ENCODE assay signal across 8 mouse cellular contexts in genomic region chr6:86480189-86480831, GRCm38 (mm10). TPM values are rescaled to one million over a fixed set of nuclear protein-coding genes. Genes with fewer than 3 reads are reported as not detected.
A peak's percentile ranks its signal among the peaks of the same experiment; 100 is the strongest.
DNase-seq lines count a peak whose midpoint lies in the region; ATAC-seq and TF ChIP-seq lines count a peak whose summit lies in the region.

No protein-coding gene starts in this region.

- no peaks in the 10 kb centered on the region for H3K36me3 ChIP-seq in forebrain, postnatal 0 days (ENCODE audit: insufficient read depth)
- no peaks in the 10 kb centered on the region for H3K36me3 ChIP-seq in forebrain, embryonic 15.5 days
- no peaks in the 10 kb centered on the region for H3K36me3 ChIP-seq in heart, embryonic 16.5 days (ENCODE audit: control insufficient read depth, insufficient read depth)
- no peaks in the 10 kb centered on the region for H3K36me3 ChIP-seq in testis, adult 2 months (ENCODE audit: control insufficient read depth, insufficient read depth, low read length)

- no peaks in the 10 kb centered on the region for H3K9me3 ChIP-seq in forebrain, postnatal 0 days (ENCODE audit: low read length)
- no peaks in the 10 kb centered on the region for H3K9me3 ChIP-seq in forebrain, embryonic 15.5 days
- H3K9me3 ChIP-seq in heart, embryonic 16.5 days (replicated peaks; ENCODE audit: control insufficient read depth, low read length) = no peaks in the 10 kb centered on the region

- H3K27me3 ChIP-seq in forebrain, postnatal 0 days (ENCODE audit: insufficient read depth, low read length) = no peaks in the 10 kb centered on the region
- no peaks in the 10 kb centered on the region for H3K27me3 ChIP-seq in forebrain, embryonic 15.5 days
- H3K27me3 ChIP-seq in heart, embryonic 16.5 days (ENCODE audit: control insufficient read depth, insufficient read depth, low read length) = no peaks in the 10 kb centered on the region
- H3K27me3 ChIP-seq in testis, adult 2 months (ENCODE audit: control insufficient read depth, insufficient read depth, low read length) = no peaks in the 10 kb centered on the region

- ATAC-seq in forebrain, postnatal 0 days = no peak
- ATAC-seq in forebrain, embryonic 15.5 days (replicated peaks) = no peak
- ATAC-seq in heart, embryonic 16.5 days (replicated peaks; ENCODE audit: extremely low read depth, insufficient read depth, low FRiP score) = 0 out of 2 replicates have a peak, but pooled peaks have one; percentile 25
- peak; percentile 46 for ATAC-seq in megakaryocyte, adult 5-6 weeks (ENCODE audit: poor library complexity, severe bottlenecking)
- no peak for ATAC-seq in inflammation-experienced regulatory T-cells, adult 6 months

- 0 out of 2 replicates have a peak overlapping the region, but pooled peaks have one; percentile 18 for H3K9ac ChIP-seq in forebrain, postnatal 0 days
- H3K9ac ChIP-seq in forebrain, embryonic 15.5 days (replicated peaks) = no peak overlapping the region
- peak overlapping the region; percentile 66 for H3K9ac ChIP-seq in heart, embryonic 16.5 days (ENCODE audit: low read length)

- no peaks in the 10 kb centered on the region for H3K4me1 ChIP-seq in forebrain, postnatal 0 days (ENCODE audit: insufficient read depth)
- H3K4me1 ChIP-seq in forebrain, embryonic 15.5 days = no peaks in the 10 kb centered on the region
- H3K4me1 ChIP-seq in heart, embryonic 16.5 days (ENCODE audit: control insufficient read depth, insufficient read depth, low read length) = peaks cover 50% of the 10 kb centered on the region
- peaks cover under 1% of the 10 kb centered on the region; the same call in 1 of the 2 replicates for H3K4me1 ChIP-seq in testis, adult 2 months (ENCODE audit: control insufficient read depth, insufficient read depth, low read length)

- DNase-seq in forebrain, postnatal 0 days = no peak
- DNase-seq in embryo, embryonic 11.5 days (ENCODE audit: low read depth, low spot score) = peak; percentile 36
- DNase-seq in kidney, postnatal 14 days = peak; percentile 77

- no peak overlapping the region for H3K27ac ChIP-seq in forebrain, postnatal 0 days (ENCODE audit: low read depth, low read length)
- H3K27ac ChIP-seq in forebrain, embryonic 15.5 days (replicated peaks) = no peak overlapping the region
- H3K27ac ChIP-seq in heart, embryonic 16.5 days (ENCODE audit: low read length) = peak overlapping the region; percentile 90
- peak overlapping the region; percentile 61 for H3K27ac ChIP-seq in testis, adult 2 months (ENCODE audit: control insufficient read depth, insufficient read depth, low read depth, low read length)

- TF ChIP-seq CTCF in forebrain, postnatal 0 days (IDR thresholded peaks at IDR 0.05; ENCODE audit: low read depth) = no peak
- TF ChIP-seq CTCF in testis, adult 2 months (IDR thresholded peaks at IDR 0.05; ENCODE audit: control insufficient read depth, insufficient read depth, insufficient replicate concordance, low read depth, low read length) = no peak

- H3K4me3 ChIP-seq in forebrain, postnatal 0 days (ENCODE audit: low read depth, low read length) = no peak overlapping the region
- H3K4me3 ChIP-seq in forebrain, embryonic 15.5 days = no peak overlapping the region
- peak overlapping the region; percentile 29 for H3K4me3 ChIP-seq in heart, embryonic 16.5 days (ENCODE audit: low read length)
- H3K4me3 ChIP-seq in testis, adult 2 months (ENCODE audit: control insufficient read depth, low read depth, low read length) = no peak overlapping the region

- TF ChIP-seq POLR2A in testis, adult 2 months (IDR thresholded peaks at IDR 0.05; ENCODE audit: control insufficient read depth, low read depth, low read length) = no peak

- WGBS in forebrain, postnatal 0 days = 43% methylated on average over 9 of the region's 9 CpGs
- WGBS in forebrain, embryonic 15.5 days = 46% methylated on average over 9 of the region's 9 CpGs
- 31% methylated on average over 9 of the region's 9 CpGs for WGBS in heart, embryonic 16.5 days

- peak overlapping the region; percentile 3; the same call in 1 of the 2 replicates for H3K4me2 ChIP-seq in forebrain, postnatal 0 days (ENCODE audit: low read depth)
- no peak overlapping the region for H3K4me2 ChIP-seq in forebrain, embryonic 15.5 days (replicated peaks)
- peak overlapping the region; percentile 53 for H3K4me2 ChIP-seq in heart, embryonic 16.5 days (ENCODE audit: low read depth, low read length)

RNA-seq across cellular contexts. Expression of gene C87436, which starts 42.1 kb away (rescaled TPM):
- 20.5 and 24.8 TPM in 2 replicates for total RNA-seq in forebrain, postnatal 0 days (2014; rRNA removed)
- 19.6 and 21.9 TPM in 2 replicates for polyA plus RNA-seq in forebrain, postnatal 0 days (2015; fragmentation: Nextera tagmentation; extraction: Ambion mirVana)
- 33.2 and 35.3 TPM in 2 replicates for polyA plus RNA-seq in forebrain, embryonic 15.5 days (2015; fragmentation: Nextera tagmentation; extraction: Ambion mirVana)
- 18.5 and 20.1 TPM in 2 replicates for polyA plus RNA-seq in heart, embryonic 16.5 days (2015; fragmentation: Nextera tagmentation; extraction: Ambion mirVana)
- total RNA-seq in megakaryocyte, adult 5-6 weeks (2015) = 24.8 and 34.1 TPM in 2 replicates
- total RNA-seq in megakaryocyte, adult 5-6 weeks (2017) = 23.5 and 33.1 TPM in 2 replicates
- 77.1 and 82.3 TPM in 2 replicates for polyA plus RNA-seq in testis, adult 2 months (2012; rRNA removed)
- 10 to 100 TPM; 20.2 to 39.5 (median 34.5) TPM for polyA plus RNA-seq in inflammation-experienced regulatory T-cells, adult 6 months (2017; shearing (Covaris generic))

RNA-seq across cellular contexts. Expression of gene Pcbp1, which starts 45.8 kb away (rescaled TPM):
- 45.7 and 49.3 TPM in 2 replicates for total RNA-seq in forebrain, postnatal 0 days (2014; rRNA removed)
- polyA plus RNA-seq in forebrain, postnatal 0 days (2015; fragmentation: Nextera tagmentation; extraction: Ambion mirVana) = 340 and 351 TPM in 2 replicates
- polyA plus RNA-seq in forebrain, embryonic 15.5 days (2015; fragmentation: Nextera tagmentation; extraction: Ambion mirVana) = 409 and 412 TPM in 2 replicates
- 149 and 264 TPM in 2 replicates for polyA plus RNA-seq in heart, embryonic 16.5 days (2015; fragmentation: Nextera tagmentation; extraction: Ambion mirVana)
- total RNA-seq in megakaryocyte, adult 5-6 weeks (2015) = 204 and 222 TPM in 2 replicates
- 58.9 and 76.8 TPM in 2 replicates for total RNA-seq in megakaryocyte, adult 5-6 weeks (2017)
- polyA plus RNA-seq in testis, adult 2 months (2012; rRNA removed) = 91.6 and 99.3 TPM in 2 replicates
- polyA plus RNA-seq in inflammation-experienced regulatory T-cells, adult 6 months (2017; shearing (Covaris generic)) = 10 to 100 TPM; 26.3 to 32.5 (median 29.3) TPM

RNA-seq across cellular contexts. Expression of gene Gm44790, which starts 53.9 kb away (rescaled TPM):
- not detected in 2 replicates for total RNA-seq in forebrain, postnatal 0 days (2014; rRNA removed)
- 0.67 and 2.0 TPM in 2 replicates for polyA plus RNA-seq in forebrain, postnatal 0 days (2015; fragmentation: Nextera tagmentation; extraction: Ambion mirVana)
- polyA plus RNA-seq in forebrain, embryonic 15.5 days (2015; fragmentation: Nextera tagmentation; extraction: Ambion mirVana) = not detected in 2 replicates
- 0.46 and 0.47 TPM in 2 replicates for polyA plus RNA-seq in heart, embryonic 16.5 days (2015; fragmentation: Nextera tagmentation; extraction: Ambion mirVana)
- total RNA-seq in megakaryocyte, adult 5-6 weeks (2015) = not detected in 2 replicates
- not detected in 2 replicates for total RNA-seq in megakaryocyte, adult 5-6 weeks (2017)
- 2.8 and 3.1 TPM in 2 replicates for polyA plus RNA-seq in testis, adult 2 months (2012; rRNA removed)
- not detected for polyA plus RNA-seq in inflammation-experienced regulatory T-cells, adult 6 months (2017; shearing (Covaris generic))

Comparison
In these comparisons a context has a peak if more than half of its experiments do, and no peak if none do; other contexts are left out.
1. ATAC-seq: peak in heart, embryonic 16.5 days (single experiment) and megakaryocyte, adult 5-6 weeks (single experiment); none in forebrain, postnatal 0 days (single experiment), forebrain, embryonic 15.5 days (single experiment) and inflammation-experienced regulatory T-cells, adult 6 months (single experiment).
2. H3K27ac ChIP-seq: peak in heart, embryonic 16.5 days (single experiment) and testis, adult 2 months (single experiment); none in forebrain, postnatal 0 days (single experiment) and forebrain, embryonic 15.5 days (single experiment).